Mouse (Mus musculus) limb, embryonic 14.5 days (tissue): ENCODE data around the gene Dhrs3. TPM values are rescaled to one million over a fixed set of nuclear protein-coding genes. Genes with fewer than 3 reads are reported as not detected.

Experiments used
- ATAC-seq: fragments of 200-750 bp; cut with Nextera tagmentation; 2 replicates; pipeline ENCODE4 v1.8.0; 2017; ENCODE audit warnings: low read depth, moderate number of reproducible peaks, moderate TSS enrichment; ENCODE audit not compliant: low FRiP score
- DNase-seq: peaks from one replicate; pipeline ENCODE4 v3.0.0-alpha.2; 2015; ENCODE audit warnings: low spot score
- H3K27ac ChIP-seq: fragments of 300-500 bp; sonication (generic); replicated peaks from 2 replicates; pipeline ENCODE4 v1.5.1; 2014; ENCODE audit warnings: low read depth, mild to moderate bottlenecking, low read length, moderate library complexity, mixed read lengths
- H3K27me3 ChIP-seq: fragments of 300-500 bp; sonication (generic); 2 replicates; pipeline ENCODE4 v1.6.1; 2014; ENCODE audit warnings: low read length, mixed read lengths; ENCODE audit not compliant: control insufficient read depth, insufficient read depth
- H3K36me3 ChIP-seq: fragments of 300-500 bp; sonication (generic); 2 replicates; pipeline ENCODE4 v1.6.1; 2014; ENCODE audit warnings: mild to moderate bottlenecking, low read length, moderate library complexity, mixed read lengths; ENCODE audit not compliant: control insufficient read depth, insufficient read depth
- H3K4me1 ChIP-seq: fragments of 300-500 bp; sonication (generic); 2 replicates; pipeline ENCODE4 v1.6.1; 2014; ENCODE audit warnings: antibody characterized with exemption, low read length, mixed read lengths; ENCODE audit not compliant: control insufficient read depth, insufficient read depth
- H3K4me2 ChIP-seq: fragments of 300-500 bp; sonication (generic); replicated peaks from 2 replicates; pipeline ENCODE4 v1.6.1; 2014; ENCODE audit warnings: low read depth, mild to moderate bottlenecking, low read length, moderate library complexity; ENCODE audit not compliant: severe bottlenecking
- H3K4me3 ChIP-seq: fragments of 300-500 bp; sonication (generic); replicated peaks from 2 replicates; pipeline ENCODE4 v1.5.1; 2014; ENCODE audit warnings: low read length
- H3K9ac ChIP-seq: fragments of 300-500 bp; sonication (generic); 2 replicates; pipeline ENCODE4 v1.6.1; 2014; ENCODE audit warnings: mild to moderate bottlenecking, low read depth, low read length, moderate library complexity; ENCODE audit not compliant: severe bottlenecking
- H3K9me3 ChIP-seq: fragments of 300-500 bp; sonication (generic); 2 replicates; pipeline ENCODE4 v1.6.1; 2016; ENCODE audit warnings: low read length; ENCODE audit not compliant: control insufficient read depth
- POLR2A ChIP-seq: fragments of 200-500 bp; IDR thresholded peaks from 2 replicates; pipeline ENCODE4 v1.8.0; 2012; ENCODE audit warnings: inconsistent platforms, mild to moderate bottlenecking, moderate library complexity, borderline replicate concordance; ENCODE audit not compliant: insufficient read depth, insufficient read length; ENCODE audit errors: extremely low read depth
- WGBS: fragments of 180-500 bp; shearing (Covaris S2); extraction: QIAGEN DNeasy Blood & Tissue Kit; methylation state at CpG from one replicate; pipeline ENCODE4 v1.1.7; 2014; 5-methylcytosine and 5-hydroxymethylcytosine counted together
- polyA plus RNA-seq, 2 experiments: library from polyadenylated mRNA; depleted of rRNA in 1 of 2; stranded (reverse) in 1 of 2; unstranded in 1 of 2; fragments of >200 nt; fragmentation: Nextera tagmentation in 1 of 2; extraction: Ambion mirVana in 1 of 2; gene quantifications; 2 replicates each; pipeline versions ENCODE4 v1.2.1 to v1.2.3; 2012 to 2014

The Dhrs3 gene
- polyA plus RNA-seq, 2 experiments = 69.7 to 121 TPM

GRCm38 (mm10) chr4:144949441-144950326 is 57.1 kb downstream of the Dhrs3 start:
- H3K4me2 ChIP-seq = no peak overlapping the region
- no peaks in the 10 kb centered on the region for H3K9me3 ChIP-seq
- 21% methylated on average over 9 of the region's 9 CpGs for WGBS
- H3K36me3 ChIP-seq = no peaks in the 10 kb centered on the region
- H3K27me3 ChIP-seq = no peaks in the 10 kb centered on the region
- no peak overlapping the region for H3K9ac ChIP-seq
- H3K4me1 ChIP-seq = peaks cover 14% of the 10 kb centered on the region
- DNase-seq (peak; percentile 48), ATAC-seq (peak; percentile 67)
- no peak for TF ChIP-seq POLR2A
- H3K27ac ChIP-seq = peak overlapping the region; percentile 46; the same call in 1 of the 2 replicates
- H3K4me3 ChIP-seq = no peak overlapping the region

GRCm38 (mm10) chr4:144950327-144950711 is 57.7 kb downstream of the Dhrs3 start:
- H3K4me3 ChIP-seq = no peak overlapping the region
- peak overlapping the region; percentile 46; the same call in 1 of the 2 replicates for H3K27ac ChIP-seq
- 47% methylated on average over 3 of the region's 3 CpGs for WGBS
- H3K4me2 ChIP-seq = no peak overlapping the region
- peaks cover 14% of the 10 kb centered on the region for H3K4me1 ChIP-seq
- no peaks in the 10 kb centered on the region for H3K27me3 ChIP-seq
- no peak for DNase-seq
- H3K36me3 ChIP-seq = no peaks in the 10 kb centered on the region
- ATAC-seq = no peak
- no peak for TF ChIP-seq POLR2A
- no peak overlapping the region for H3K9ac ChIP-seq
- H3K9me3 ChIP-seq = no peaks in the 10 kb centered on the region

DNA sequence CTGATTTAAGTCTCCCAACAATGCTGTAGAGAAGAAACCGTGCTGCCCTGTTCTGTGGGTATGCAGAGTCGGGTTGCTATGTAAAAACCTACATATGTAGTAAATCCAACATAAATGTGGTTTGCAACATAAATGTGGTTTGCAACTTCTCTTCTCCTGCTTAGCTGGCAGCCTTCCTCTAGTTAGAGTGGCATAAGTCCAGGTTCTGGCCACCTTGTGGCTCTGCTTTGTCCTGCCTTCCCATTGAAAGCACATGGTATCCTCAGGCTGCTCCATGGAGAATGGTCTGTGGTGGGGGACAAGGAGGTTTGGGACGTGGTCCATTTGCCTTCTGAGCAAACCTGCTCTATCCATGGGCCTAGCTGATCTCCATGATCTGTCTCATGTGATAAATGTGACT is 58.3 kb downstream of the Dhrs3 start:
- Histone ChIP-seq H3K4me2 (no peak overlapping the region), H3K27ac (no peak overlapping the region), H3K9me3 (no peaks in the 10 kb centered on the region), H3K36me3 (no peaks in the 10 kb centered on the region), H3K4me3 (no peak overlapping the region), H3K9ac (no peak overlapping the region), H3K4me1 (peaks cover 14% of the 10 kb centered on the region), H3K27me3 (no peaks in the 10 kb centered on the region)
- DNase-seq (no peak), ATAC-seq (no peak)
- 82% methylated on average over 3 of the region's 3 CpGs for WGBS
- no peak for TF ChIP-seq POLR2A

DNA sequence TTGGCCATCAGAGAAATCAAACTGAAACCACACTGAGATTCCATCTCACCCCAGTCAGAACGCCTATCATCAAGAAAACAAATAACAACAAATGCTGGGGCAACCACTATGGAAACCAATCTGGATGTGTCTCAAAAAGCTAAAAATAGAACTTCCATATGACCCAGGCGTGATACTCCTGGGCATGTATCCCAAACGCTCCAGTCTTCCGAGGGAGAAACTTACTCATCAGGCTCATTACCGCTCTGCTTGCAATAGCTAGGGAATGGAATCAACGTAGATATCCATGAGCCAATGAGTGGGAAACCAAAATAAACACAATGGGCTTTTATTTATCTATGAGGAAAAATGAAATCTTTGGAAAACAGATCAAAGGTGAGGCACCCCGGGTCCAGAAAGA is 59.2 kb downstream of the Dhrs3 start:
- ATAC-seq = no peak
- no peak overlapping the region for H3K4me3 ChIP-seq
- 87% methylated on average over 7 of the region's 7 CpGs for WGBS

GRCm38 (mm10) chr4:144953421-144953820 is 60.8 kb downstream of the Dhrs3 start:
- H3K4me3 ChIP-seq = no peak overlapping the region
- no peak overlapping the region for H3K4me2 ChIP-seq
- no peak for TF ChIP-seq POLR2A
- H3K27ac ChIP-seq = no peak overlapping the region
- DNase-seq (no peak), ATAC-seq (no peak)
- WGBS = 81% methylated on average over 1 of the region's 1 CpGs
- no peaks in the 10 kb centered on the region for H3K9me3 ChIP-seq
- no peaks in the 10 kb centered on the region for H3K36me3 ChIP-seq
- H3K4me1 ChIP-seq = peaks cover 14% of the 10 kb centered on the region
- H3K27me3 ChIP-seq = no peaks in the 10 kb centered on the region
- no peak overlapping the region for H3K9ac ChIP-seq

More for the DNA sequence above, 59.2 kb downstream of the Dhrs3 start:
- TF ChIP-seq POLR2A = no peak
- Histone ChIP-seq H3K4me1 (peaks cover 14% of the 10 kb centered on the region), H3K4me2 (no peak overlapping the region), H3K9ac (no peak overlapping the region), H3K9me3 (no peaks in the 10 kb centered on the region), H3K27ac (no peak overlapping the region), H3K36me3 (no peaks in the 10 kb centered on the region), H3K27me3 (no peaks in the 10 kb centered on the region)
- no peak for DNase-seq
